Comparison of ENCODE assay signal across 8 mouse cellular contexts in the genomic region with DNA sequence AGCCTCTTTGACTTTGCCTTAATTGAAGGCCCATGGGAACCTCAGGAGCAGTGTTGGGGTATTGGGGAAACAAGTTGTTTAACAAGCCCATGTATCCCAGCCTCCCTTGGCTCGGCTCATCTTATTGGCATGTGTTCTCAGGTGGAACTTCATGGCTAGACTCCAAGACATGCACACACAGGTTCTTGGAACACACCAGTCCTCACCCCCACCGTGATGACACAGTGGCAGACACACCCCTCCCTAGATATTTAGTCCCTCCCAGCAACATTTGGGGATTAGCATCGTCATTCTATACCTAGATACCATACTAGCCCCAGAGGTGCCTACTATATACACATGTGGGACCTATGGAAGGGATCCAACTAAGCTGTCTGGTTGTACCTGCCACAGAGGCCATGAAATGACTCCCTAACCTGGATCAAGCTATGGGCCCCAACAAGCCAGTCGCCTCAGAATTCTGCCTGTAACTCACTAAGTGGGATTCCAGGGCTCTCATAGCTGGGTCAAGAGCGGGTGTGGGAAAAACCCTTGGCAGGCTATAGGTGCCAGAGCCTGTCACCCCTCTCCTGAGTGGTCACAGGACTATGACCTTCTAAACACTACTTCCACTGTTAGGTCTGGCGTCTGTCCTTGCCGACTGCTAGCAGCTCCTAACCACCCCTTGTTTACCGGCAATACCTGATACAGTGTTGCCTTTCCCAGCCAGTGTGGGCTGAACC. TPM values are rescaled to one million over a fixed set of nuclear protein-coding genes. Genes with fewer than 3 reads are reported as not detected.
DNase-seq lines count a peak whose midpoint lies in the region; ATAC-seq lines count a peak whose summit lies in the region.

No protein-coding gene starts in this region.

- no peak for ATAC-seq in megakaryocyte progenitor cell, adult 5-6 weeks (replicated peaks; ENCODE audit: poor library complexity)

- DNase-seq in urinary bladder, adult 2 months (ENCODE audit: low spot score) = peak; percentile 25
- DNase-seq in urinary bladder, postnatal 4 days (ENCODE audit: low spot score in 2 of 2) = no peak
- peak; percentile 35 to 57 for DNase-seq in heart, postnatal 14 days
- DNase-seq in liver = peak; percentile 78
- peak; percentile 48 for DNase-seq in testis, postnatal 10 days (ENCODE audit: low spot score)
- no peak for DNase-seq in T-cell, adult 2 months (ENCODE audit: low spot score)
- DNase-seq in left cerebral cortex, postnatal 4 days = no peak

- intact Hi-C loops in heart, postnatal 14 days (cut with DNase I) = loop anchor here (1.0 kb wide), 1 partner anchor 26 kb away; no protein-coding TSS in a partner anchor
- intact Hi-C loops in left cerebral cortex, postnatal 4 days (cut with DNase I) = loop anchor here (5.0 kb wide), 1 partner anchor 214 kb away; no protein-coding TSS in a partner anchor

RNA-seq across cellular contexts. Expression of gene Cish, which starts 2.4 kb away (rescaled TPM):
- polyA plus RNA-seq in urinary bladder, adult 2 months (2012; rRNA removed) = 11.7 and 14.7 TPM in 2 replicates
- total RNA-seq in heart, postnatal 14 days (2021) = 100 to 1,000 TPM; 232 TPM
- total RNA-seq in megakaryocyte progenitor cell, adult 5-6 weeks (2015) = 0.51 and 0.86 TPM in 2 replicates
- total RNA-seq in megakaryocyte progenitor cell, adult 5-6 weeks (2017) = 0.21 and 0.34 TPM in 2 replicates
- total RNA-seq in left cerebral cortex, postnatal 4 days (2021) = 10 to 100 TPM; 16.4 to 17.5 TPM

RNA-seq across cellular contexts. Expression of gene Mapkapk3, which starts 8.5 kb away (rescaled TPM):
- 50.7 and 54.4 TPM in 2 replicates for polyA plus RNA-seq in urinary bladder, adult 2 months (2012; rRNA removed)
- total RNA-seq in heart, postnatal 14 days (2021) = 10 to 100 TPM; 29.5 to 31.4 TPM
- 100 and 115 TPM in 2 replicates for total RNA-seq in megakaryocyte progenitor cell, adult 5-6 weeks (2015)
- 175 and 186 TPM in 2 replicates for total RNA-seq in megakaryocyte progenitor cell, adult 5-6 weeks (2017)
- 1 to 10 TPM; 3.3 to 4.8 TPM for total RNA-seq in left cerebral cortex, postnatal 4 days (2021)

RNA-seq across cellular contexts. Expression of gene Hemk1, which starts 39.9 kb away (rescaled TPM):
- polyA plus RNA-seq in urinary bladder, adult 2 months (2012; rRNA removed) = 19.7 and 20.0 TPM in 2 replicates
- total RNA-seq in heart, postnatal 14 days (2021) = 10 to 100 TPM; 19.7 to 21.2 TPM
- total RNA-seq in megakaryocyte progenitor cell, adult 5-6 weeks (2015) = 14.5 and 20.2 TPM in 2 replicates
- 12.0 and 14.0 TPM in 2 replicates for total RNA-seq in megakaryocyte progenitor cell, adult 5-6 weeks (2017)
- 10 to 100 TPM; 15.9 to 18.1 TPM for total RNA-seq in left cerebral cortex, postnatal 4 days (2021)

RNA-seq across cellular contexts. Expression of gene 6430571L13Rik, which starts 42.2 kb away (rescaled TPM):
- polyA plus RNA-seq in urinary bladder, adult 2 months (2012; rRNA removed) = 1.7 and 1.9 TPM in 2 replicates
- total RNA-seq in heart, postnatal 14 days (2021) = 1 to 10 TPM; 7.0 to 7.4 TPM
- 0.07 TPM in 1 of 2 replicates, not detected in the other for total RNA-seq in megakaryocyte progenitor cell, adult 5-6 weeks (2015)
- total RNA-seq in megakaryocyte progenitor cell, adult 5-6 weeks (2017) = 0.08 and 0.17 TPM in 2 replicates
- 1 to 10 TPM; 5.3 to 5.4 TPM for total RNA-seq in left cerebral cortex, postnatal 4 days (2021)

Comparison
In these comparisons a context has a peak if more than half of its experiments do, and no peak if none do; other contexts are left out.
1. DNase-seq: peak in urinary bladder, adult 2 months (single experiment), heart, postnatal 14 days (2 of 2), liver (single experiment) and testis, postnatal 10 days (single experiment); none in urinary bladder, postnatal 4 days (0 of 2), T-cell, adult 2 months (single experiment) and left cerebral cortex, postnatal 4 days (single experiment).
2. RNA of gene Cish, which starts 2.4 kb away (total RNA-seq): 232 TPM in heart, postnatal 14 days; 16.4 to 17.5 TPM in left cerebral cortex, postnatal 4 days and 0.21 to 0.86 TPM in megakaryocyte progenitor cell, adult 5-6 weeks; every median in the first group is over 10 times any median in the second.
3. RNA of gene Mapkapk3, which starts 8.5 kb away (total RNA-seq): 100 to 186 TPM in megakaryocyte progenitor cell, adult 5-6 weeks and 29.5 to 31.4 TPM in heart, postnatal 14 days; 3.3 to 4.8 TPM in left cerebral cortex, postnatal 4 days; every median in the first group is over 4 times any median in the second.